Mouse (Mus musculus) 3134 (cell line): ENCODE data around the gene Btbd3.

Experiments
- DNase-seq: peaks from one replicate; pipeline ENCODE4 v3.0.0-alpha.2; 2011; ENCODE audit warnings: low spot score; ENCODE audit not compliant: insufficient read length; ENCODE audit errors: extremely low read depth

Btbd3 gene

GRCm38 (mm10) chr2:138515531-138515930 lies 259.2 kb downstream of the Btbd3 start:
- no peak for DNase-seq

- no peak for DNase-seq
These were observed 272.1 kb downstream of the Btbd3 start for GRCm38 (mm10) chr2:138528461-138528860.

DNA sequence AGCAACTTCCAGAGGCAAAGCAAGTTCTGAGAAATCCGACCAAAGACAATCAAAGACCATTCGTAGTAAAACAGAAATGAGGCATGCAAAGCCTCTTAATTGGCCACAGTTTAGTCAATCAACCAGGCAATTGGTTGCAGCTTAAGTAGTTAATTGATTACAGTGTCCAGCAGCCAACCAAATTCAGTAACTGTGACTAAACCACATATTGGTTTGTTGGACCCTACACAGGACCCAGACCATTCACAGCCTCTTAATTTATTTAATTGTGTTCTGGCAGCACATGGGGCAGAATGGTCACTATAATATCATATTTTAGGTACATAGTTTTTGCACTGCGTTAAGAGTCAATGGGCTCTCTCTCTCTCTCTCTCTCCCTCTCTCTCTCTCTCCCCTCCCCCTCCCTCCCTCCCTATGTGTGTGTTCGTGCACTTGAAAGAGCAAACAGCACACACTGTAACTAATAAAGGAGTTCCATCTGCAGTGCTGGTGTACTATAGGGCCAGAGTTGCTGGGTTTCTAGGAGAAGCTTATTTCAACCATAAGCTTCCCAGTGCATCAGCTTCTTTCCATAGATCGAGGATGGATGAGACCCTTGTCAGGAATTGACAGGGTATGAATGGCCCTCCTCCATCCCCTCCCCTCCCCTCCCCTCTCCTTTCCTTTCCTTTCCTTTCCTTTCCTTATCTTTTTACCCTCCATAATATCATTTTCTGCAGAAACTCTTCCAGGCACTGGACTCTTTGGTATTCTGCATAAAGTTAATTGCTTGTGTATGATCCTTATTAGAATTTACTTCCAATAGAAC lies 275.0 kb downstream of the Btbd3 start:
- no peak for DNase-seq

DNA sequence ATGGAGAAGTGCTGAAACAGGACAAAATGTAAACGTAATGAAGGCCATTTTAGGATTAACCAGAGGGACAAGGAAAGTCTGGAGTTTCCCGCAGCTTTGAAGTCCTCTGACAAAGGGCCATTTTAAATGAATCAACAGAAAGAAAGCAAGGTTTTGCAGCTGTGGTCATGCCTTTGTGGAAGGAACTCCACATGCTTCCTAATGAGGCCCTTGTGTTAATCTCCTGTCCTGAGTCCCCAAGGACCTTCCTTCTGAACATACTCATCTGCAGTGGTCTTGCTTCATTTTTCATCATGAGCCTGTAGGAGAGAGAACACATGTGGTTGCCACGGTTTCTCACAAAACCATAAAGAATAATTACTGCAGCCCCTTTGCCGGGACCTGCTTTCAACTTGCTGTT lies 275.6 kb downstream of the Btbd3 start:
- DNase-seq, result no peak

- no peak for DNase-seq
These were observed 283.3 kb downstream of the Btbd3 start for GRCm38 (mm10) chr2:138539655-138540054.

DNA sequence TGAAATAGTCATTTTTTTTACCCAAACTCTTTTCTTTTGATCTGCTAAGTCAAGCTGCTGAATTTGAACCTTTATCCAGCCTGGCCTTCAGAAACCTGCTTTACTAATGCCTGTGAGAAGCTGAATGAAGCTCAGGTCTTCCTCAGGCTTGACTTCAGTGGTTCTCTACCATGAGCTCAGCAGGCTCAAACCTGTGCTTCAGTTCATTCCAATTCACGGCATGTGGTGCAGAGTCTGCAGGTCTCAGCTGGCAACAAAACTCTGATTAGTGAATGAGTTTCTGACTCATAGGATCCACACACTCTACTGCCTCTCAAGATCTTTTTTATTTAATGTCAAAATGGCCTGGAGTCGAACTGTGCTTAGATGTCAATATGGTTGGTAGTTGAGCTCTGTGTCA lies 292.6 kb downstream of the Btbd3 start:
- no peak for DNase-seq

DNA sequence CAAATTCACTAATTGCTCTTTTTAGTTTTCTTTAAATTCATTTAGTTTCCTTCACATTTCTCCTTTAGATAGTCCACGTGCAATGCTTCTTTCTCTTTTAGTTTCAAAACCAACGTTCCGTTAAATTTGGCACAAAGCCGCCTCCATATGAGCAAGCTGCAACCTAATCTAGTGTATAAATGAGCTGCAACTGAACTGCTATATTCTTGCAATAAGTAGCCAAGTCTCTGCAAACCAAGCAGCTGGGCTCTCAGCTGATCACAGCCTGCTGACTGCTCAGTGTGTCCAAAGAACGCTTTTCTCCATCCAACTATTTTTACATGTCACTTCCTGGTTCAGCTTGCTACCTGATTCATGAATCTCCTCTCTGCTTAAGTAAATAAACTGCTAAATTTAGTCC lies 295.2 kb downstream of the Btbd3 start:
- no peak for DNase-seq

GRCm38 (mm10) chr2:138555106-138555862 lies 298.9 kb downstream of the Btbd3 start:
- DNase-seq, result no peak

DNA sequence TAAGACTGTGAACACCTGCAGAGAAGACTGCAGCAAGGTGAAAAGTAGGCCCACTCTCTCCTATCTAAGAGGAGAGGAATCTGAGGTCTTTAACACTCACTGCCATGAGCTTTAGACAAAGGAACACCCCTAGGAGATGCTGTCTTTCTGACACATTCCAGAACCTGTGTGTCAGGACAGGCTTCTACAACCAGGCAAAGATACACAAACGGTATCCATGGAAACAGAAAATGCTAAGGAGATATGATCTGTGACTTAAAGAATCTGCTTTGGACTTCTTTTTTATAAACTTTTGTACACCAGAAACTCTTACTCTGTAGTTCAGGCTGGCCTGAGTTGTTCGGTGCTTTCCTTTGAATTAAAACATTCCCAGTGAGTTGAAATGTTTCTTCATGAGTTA lies 329.6 kb downstream of the Btbd3 start:
- no peak for DNase-seq

GRCm38 (mm10) chr2:138587335-138587734 lies 331.0 kb downstream of the Btbd3 start:
- no peak for DNase-seq

- no peak for DNase-seq
These were observed 331.6 kb downstream of the Btbd3 start for GRCm38 (mm10) chr2:138587795-138588545.

DNA sequence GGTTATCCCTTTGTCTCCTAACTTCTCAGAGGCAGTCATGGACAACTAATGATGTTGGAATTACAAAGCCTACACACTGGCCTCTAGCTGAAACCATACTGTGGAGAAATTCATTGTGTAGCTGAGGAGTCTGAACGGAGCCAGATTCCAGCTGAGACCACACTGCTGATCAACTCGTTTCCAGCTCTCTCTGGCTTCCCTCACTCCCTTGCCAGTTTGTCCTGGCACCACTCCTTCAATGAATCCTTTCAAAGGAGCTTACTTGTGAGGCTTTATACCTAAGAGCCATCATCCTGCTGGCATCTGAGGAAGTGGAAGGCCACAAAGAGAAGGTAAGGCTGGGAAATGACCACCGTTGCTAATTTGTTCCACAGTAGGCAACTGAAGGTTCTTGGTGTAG lies 332.7 kb downstream of the Btbd3 start:
- no peak for DNase-seq

- no peak for DNase-seq
These were observed 333.9 kb downstream of the Btbd3 start for GRCm38 (mm10) chr2:138590307-138590706.

- DNase-seq, result no peak
These were observed 356.0 kb downstream of the Btbd3 start for GRCm38 (mm10) chr2:138612361-138612760.

DNA sequence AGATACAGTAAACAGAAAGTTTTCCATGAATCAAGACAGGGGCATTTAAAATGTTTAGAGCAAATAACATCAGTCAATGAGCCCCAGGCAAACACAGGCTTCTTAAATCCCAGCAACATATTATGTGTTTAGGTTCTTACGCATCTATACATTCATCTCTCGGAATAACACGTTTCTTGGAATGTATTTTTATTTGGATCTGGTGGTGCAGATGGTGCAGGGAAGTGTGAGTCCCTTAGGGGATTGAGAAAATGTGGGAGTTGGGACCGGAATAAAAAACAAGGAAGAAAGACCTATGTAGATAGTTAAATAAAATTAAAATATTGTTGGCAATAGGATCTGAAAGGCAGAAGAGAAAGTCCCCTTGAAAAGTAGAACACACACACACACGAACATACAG lies 361.1 kb downstream of the Btbd3 start:
- no peak for DNase-seq
